Mouse (Mus musculus): ENCODE measurements around the gene Itpr1. TPM values are rescaled to one million over a fixed set of nuclear protein-coding genes. Genes with fewer than 3 reads are reported as not detected.

The Itpr1 gene
- polyA plus RNA-seq, 1 experiment from 2014 or later = 8.3 TPM

- H3K27ac ChIP-seq (ENCODE audit: low read depth, low read length) = no peak overlapping the region
- no peaks in the 10 kb centered on the region for H3K9me3 ChIP-seq (ENCODE audit: control insufficient read depth, low read length)
- no peak overlapping the region for H3K9ac ChIP-seq (ENCODE audit: low read depth, low read length)
- ATAC-seq (replicated peaks; ENCODE audit: low FRiP score) (no peak), DNase-seq (ENCODE audit: low spot score) (no peak)
- 80% methylated on average over 8 of the region's 8 CpGs for WGBS
- no peak overlapping the region for H3K4me2 ChIP-seq
- peaks cover 2% of the 10 kb centered on the region; the same call in 1 of the 2 replicates for H3K4me1 ChIP-seq (replicated peaks; ENCODE audit: control insufficient read depth, insufficient read depth, low read length)
- H3K27me3 ChIP-seq (replicated peaks; ENCODE audit: control insufficient read depth, insufficient read depth, low read length) = no peaks in the 10 kb centered on the region
- H3K4me3 ChIP-seq (ENCODE audit: low read depth, low read length) = no peak overlapping the region
- no peaks in the 10 kb centered on the region for H3K36me3 ChIP-seq (ENCODE audit: control insufficient read depth, insufficient read depth, low read length)
These were observed 251.5 kb downstream of the Itpr1 start for GRCm38 (mm10) chr6:108464308-108464979.

GRCm38 (mm10) chr6:108465159-108465558, 252.3 kb downstream of the Itpr1 start:
- Histone ChIP-seq H3K4me2 (no peak overlapping the region), H3K4me1 (replicated peaks; ENCODE audit: control insufficient read depth, insufficient read depth, low read length) (peaks cover 2% of the 10 kb centered on the region; the same call in 1 of the 2 replicates), H3K9me3 (ENCODE audit: control insufficient read depth, low read length) (no peaks in the 10 kb centered on the region), H3K9ac (ENCODE audit: low read depth, low read length) (no peak overlapping the region), H3K4me3 (ENCODE audit: low read depth, low read length) (no peak overlapping the region), H3K27ac (ENCODE audit: low read depth, low read length) (no peak overlapping the region), H3K36me3 (ENCODE audit: control insufficient read depth, insufficient read depth, low read length) (no peaks in the 10 kb centered on the region), H3K27me3 (replicated peaks; ENCODE audit: control insufficient read depth, insufficient read depth, low read length) (no peaks in the 10 kb centered on the region)
- ATAC-seq (replicated peaks; ENCODE audit: low FRiP score) (no peak), DNase-seq (ENCODE audit: low spot score) (no peak)
- 86% methylated on average over 5 of the region's 5 CpGs for WGBS

GRCm38 (mm10) chr6:108466061-108466531, 253.2 kb downstream of the Itpr1 start:
- 62% methylated on average over 8 of the region's 8 CpGs for WGBS
- H3K4me1 ChIP-seq (replicated peaks; ENCODE audit: control insufficient read depth, insufficient read depth, low read length) = peaks cover 2% of the 10 kb centered on the region; the same call in 1 of the 2 replicates
- ATAC-seq (replicated peaks; ENCODE audit: low FRiP score) (peak; percentile 60; the same call in 1 of the 2 replicates), DNase-seq (ENCODE audit: low spot score) (no peak)
- no peak overlapping the region for H3K9ac ChIP-seq (ENCODE audit: low read depth, low read length)
- H3K27me3 ChIP-seq (replicated peaks; ENCODE audit: control insufficient read depth, insufficient read depth, low read length) = no peaks in the 10 kb centered on the region
- no peaks in the 10 kb centered on the region for H3K9me3 ChIP-seq (ENCODE audit: control insufficient read depth, low read length)
- H3K36me3 ChIP-seq (ENCODE audit: control insufficient read depth, insufficient read depth, low read length) = no peaks in the 10 kb centered on the region
- no peak overlapping the region for H3K4me3 ChIP-seq (ENCODE audit: low read depth, low read length)
- H3K27ac ChIP-seq (ENCODE audit: low read depth, low read length) = no peak overlapping the region
- H3K4me2 ChIP-seq = no peak overlapping the region

GRCm38 (mm10) chr6:108467597-108467996, 254.7 kb downstream of the Itpr1 start:
- Histone ChIP-seq H3K9me3 (ENCODE audit: control insufficient read depth, low read length) (no peaks in the 10 kb centered on the region), H3K4me2 (no peak overlapping the region), H3K4me3 (ENCODE audit: low read depth, low read length) (no peak overlapping the region), H3K36me3 (ENCODE audit: control insufficient read depth, insufficient read depth, low read length) (no peaks in the 10 kb centered on the region), H3K27ac (ENCODE audit: low read depth, low read length) (no peak overlapping the region), H3K27me3 (replicated peaks; ENCODE audit: control insufficient read depth, insufficient read depth, low read length) (no peaks in the 10 kb centered on the region), H3K4me1 (replicated peaks; ENCODE audit: control insufficient read depth, insufficient read depth, low read length) (peaks cover 2% of the 10 kb centered on the region; the same call in 1 of the 2 replicates), H3K9ac (ENCODE audit: low read depth, low read length) (no peak overlapping the region)
- no peak for DNase-seq (ENCODE audit: low spot score)
- no peak for ATAC-seq (replicated peaks; ENCODE audit: low FRiP score)
- 74% methylated on average over 6 of the region's 6 CpGs for WGBS

GRCm38 (mm10) chr6:108468226-108468825, 255.4 kb downstream of the Itpr1 start:
- Histone ChIP-seq H3K9me3 (ENCODE audit: control insufficient read depth, low read length) (no peaks in the 10 kb centered on the region), H3K27me3 (replicated peaks; ENCODE audit: control insufficient read depth, insufficient read depth, low read length) (no peaks in the 10 kb centered on the region), H3K36me3 (ENCODE audit: control insufficient read depth, insufficient read depth, low read length) (no peaks in the 10 kb centered on the region), H3K9ac (ENCODE audit: low read depth, low read length) (no peak overlapping the region), H3K27ac (ENCODE audit: low read depth, low read length) (no peak overlapping the region), H3K4me3 (ENCODE audit: low read depth, low read length) (no peak overlapping the region), H3K4me2 (no peak overlapping the region), H3K4me1 (replicated peaks; ENCODE audit: control insufficient read depth, insufficient read depth, low read length) (peaks cover 2% of the 10 kb centered on the region; the same call in 1 of the 2 replicates)
- DNase-seq (ENCODE audit: low spot score) = no peak
- ATAC-seq (replicated peaks; ENCODE audit: low FRiP score) = no peak
- WGBS = 61% methylated on average over 3 of the region's 3 CpGs

- no peaks in the 10 kb centered on the region; the same call in 1 of the 2 replicates for H3K4me1 ChIP-seq (replicated peaks; ENCODE audit: control insufficient read depth, insufficient read depth, low read length)
- DNase-seq (ENCODE audit: low spot score) (no peak), ATAC-seq (replicated peaks; ENCODE audit: low FRiP score) (no peak)
- H3K9ac ChIP-seq (ENCODE audit: low read depth, low read length) = no peak overlapping the region
- WGBS = 78% methylated on average over 3 of the region's 3 CpGs
- H3K27ac ChIP-seq (ENCODE audit: low read depth, low read length) = no peak overlapping the region
- H3K27me3 ChIP-seq (replicated peaks; ENCODE audit: control insufficient read depth, insufficient read depth, low read length) = no peaks in the 10 kb centered on the region
- H3K4me2 ChIP-seq = no peak overlapping the region
- no peaks in the 10 kb centered on the region; the same call in 1 of the 2 replicates for H3K36me3 ChIP-seq (ENCODE audit: control insufficient read depth, insufficient read depth, low read length)
- H3K4me3 ChIP-seq (ENCODE audit: low read depth, low read length) = no peak overlapping the region
- H3K9me3 ChIP-seq (ENCODE audit: control insufficient read depth, low read length) = no peaks in the 10 kb centered on the region
These were observed 259.0 kb downstream of the Itpr1 start for GRCm38 (mm10) chr6:108471878-108472277.

GRCm38 (mm10) chr6:108472748-108473147, 259.9 kb downstream of the Itpr1 start:
- Histone ChIP-seq H3K9me3 (ENCODE audit: control insufficient read depth, low read length) (no peaks in the 10 kb centered on the region), H3K4me2 (no peak overlapping the region), H3K4me3 (ENCODE audit: low read depth, low read length) (no peak overlapping the region), H3K27me3 (replicated peaks; ENCODE audit: control insufficient read depth, insufficient read depth, low read length) (no peaks in the 10 kb centered on the region), H3K36me3 (ENCODE audit: control insufficient read depth, insufficient read depth, low read length) (no peaks in the 10 kb centered on the region; the same call in 1 of the 2 replicates), H3K27ac (ENCODE audit: low read depth, low read length) (no peak overlapping the region), H3K4me1 (replicated peaks; ENCODE audit: control insufficient read depth, insufficient read depth, low read length) (no peaks in the 10 kb centered on the region; the same call in 1 of the 2 replicates), H3K9ac (ENCODE audit: low read depth, low read length) (no peak overlapping the region)
- WGBS = 59% methylated on average over 3 of the region's 3 CpGs
- ATAC-seq (replicated peaks; ENCODE audit: low FRiP score) = no peak
- DNase-seq (ENCODE audit: low spot score) = no peak

GRCm38 (mm10) chr6:108476797-108477235, 263.9 kb downstream of the Itpr1 start:
- H3K4me1 ChIP-seq (replicated peaks; ENCODE audit: control insufficient read depth, insufficient read depth, low read length) = no peaks in the 10 kb centered on the region
- no peaks in the 10 kb centered on the region; the same call in 1 of the 2 replicates for H3K36me3 ChIP-seq (ENCODE audit: control insufficient read depth, insufficient read depth, low read length)
- no peaks in the 10 kb centered on the region for H3K9me3 ChIP-seq (ENCODE audit: control insufficient read depth, low read length)
- H3K4me3 ChIP-seq (ENCODE audit: low read depth, low read length) = no peak overlapping the region
- no peak overlapping the region for H3K9ac ChIP-seq (ENCODE audit: low read depth, low read length)
- DNase-seq (ENCODE audit: low spot score) = no peak
- no peaks in the 10 kb centered on the region for H3K27me3 ChIP-seq (replicated peaks; ENCODE audit: control insufficient read depth, insufficient read depth, low read length)
- 0 out of 2 replicates have a peak, but pooled peaks have one; percentile 15 for ATAC-seq (replicated peaks; ENCODE audit: low FRiP score)
- H3K27ac ChIP-seq (ENCODE audit: low read depth, low read length) = no peak overlapping the region
- WGBS = 69% methylated on average over 8 of the region's 8 CpGs
- H3K4me2 ChIP-seq = no peak overlapping the region

Measured in liver, embryonic 11.5 days (tissue).